Mouse (Mus musculus) cerebellum, postnatal 4 days (tissue): ENCODE results near the gene Gorasp1.

Source experiments
- DNase-seq, 2 experiments: peaks; one replicate each; pipeline ENCODE4 v3.0.0; 2022; ENCODE audit warnings: low spot score in 2 of 2, mixed read lengths in 1 of 2

Gorasp1 gene

GRCm38 (mm10) chr9:119926497-119926896 lies 10.9 kb downstream of the Gorasp1 start:
- no peak for DNase-seq

- no peak for DNase-seq
Observed at GRCm38 (mm10) chr9:119925729-119926128, 11.6 kb downstream of the Gorasp1 start.

- no peak for DNase-seq
Observed at GRCm38 (mm10) chr9:119925120-119925657, 12.2 kb downstream of the Gorasp1 start.

- no peak for DNase-seq
Observed at GRCm38 (mm10) chr9:119923462-119923861, 13.9 kb downstream of the Gorasp1 start.

GRCm38 (mm10) chr9:119919858-119920257 lies 17.5 kb downstream of the Gorasp1 start:
- DNase-seq: no peak

GRCm38 (mm10) chr9:119913087-119913838 lies 24.1 kb downstream of the Gorasp1 start:
- DNase-seq: no peak

GRCm38 (mm10) chr9:119909931-119910330 lies 27.4 kb downstream of the Gorasp1 start:
- no peak for DNase-seq

- no peak for DNase-seq
Observed at GRCm38 (mm10) chr9:119908708-119909107, 28.7 kb downstream of the Gorasp1 start.

GRCm38 (mm10) chr9:119902410-119903151 lies 34.8 kb downstream of the Gorasp1 start:
- no peak for DNase-seq

GRCm38 (mm10) chr9:119899446-119899845 lies 37.9 kb downstream of the Gorasp1 start:
- DNase-seq: no peak

GRCm38 (mm10) chr9:119895040-119895721 lies 42.2 kb downstream of the Gorasp1 start:
- DNase-seq: peak; percentile 28 to 38

GRCm38 (mm10) chr9:119894339-119895009 lies 42.9 kb downstream of the Gorasp1 start, which contains the start of gene Wdr48:
TSS of gene Wdr48 (plus strand) at chr9:119894878.
- peak; percentile 88 to 94 for DNase-seq

- DNase-seq: no peak
Observed at GRCm38 (mm10) chr9:119893881-119894280, 43.5 kb downstream of the Gorasp1 start.

GRCm38 (mm10) chr9:119890692-119891091 lies 46.7 kb downstream of the Gorasp1 start:
- DNase-seq: peak in 1 of 2 experiments; percentile 29

- DNase-seq: no peak
Observed at GRCm38 (mm10) chr9:119889446-119889845, 47.9 kb downstream of the Gorasp1 start.

- no peak for DNase-seq
Observed at GRCm38 (mm10) chr9:119888843-119889246, 48.5 kb downstream of the Gorasp1 start.

GRCm38 (mm10) chr9:119887144-119887901 lies 50.0 kb downstream of the Gorasp1 start:
- no peak for DNase-seq
